In genomic region chr11:108098306-108098705, GRCm38 (mm10) we compare ENCODE assay signal across 27 mouse cellular contexts.
DNase-seq lines count a peak whose midpoint lies in the region; ATAC-seq lines count a peak whose summit lies in the region.
"Had no signal": no experiment of that assay in that cellular context is flagged by ENCODE, and none has a peak within 500 bp of the region (broad histone marks: within the 10 kb centered on the region; RNA-seq: fewer than 3 reads in every experiment).

No protein-coding gene starts in this region.

- H3K4me3 ChIP-seq in hindbrain, embryonic 16.5 days (ENCODE audit: low read length): no peak overlapping the region
- no peak overlapping the region for H3K4me3 ChIP-seq in hindbrain, embryonic 10.5 days
- H3K4me3 ChIP-seq in midbrain, embryonic 13.5 days (replicated peaks): no peak overlapping the region
- H3K4me3 ChIP-seq: forebrain, embryonic 10.5 days; heart, embryonic 15.5 days; hindbrain, embryonic 15.5 days; limb, embryonic 12.5 days; neural tube, embryonic 13.5 days had no signal

- H3K27me3 ChIP-seq in hindbrain, embryonic 16.5 days (replicated peaks; ENCODE audit: control insufficient read depth, insufficient read depth, low read length): no peaks in the 10 kb centered on the region
- no peaks in the 10 kb centered on the region for H3K27me3 ChIP-seq in hindbrain, embryonic 10.5 days (ENCODE audit: insufficient read depth, poor library complexity, severe bottlenecking)
- H3K27me3 ChIP-seq in midbrain, embryonic 13.5 days: no peaks in the 10 kb centered on the region
- H3K27me3 ChIP-seq: heart, embryonic 15.5 days; hindbrain, embryonic 15.5 days; limb, embryonic 12.5 days; neural tube, embryonic 13.5 days had no signal

- no peaks in the 10 kb centered on the region for H3K4me1 ChIP-seq in hindbrain, embryonic 16.5 days (ENCODE audit: control insufficient read depth, insufficient read depth, low read depth, low read length)
- no peaks in the 10 kb centered on the region for H3K4me1 ChIP-seq in hindbrain, embryonic 10.5 days (replicated peaks)
- H3K4me1 ChIP-seq in midbrain, embryonic 13.5 days (replicated peaks): no peaks in the 10 kb centered on the region
- H3K4me1 ChIP-seq: forebrain, embryonic 10.5 days; hindbrain, embryonic 15.5 days; limb, embryonic 12.5 days; neural tube, embryonic 13.5 days had no signal

- H3K4me2 ChIP-seq in hindbrain, embryonic 16.5 days (ENCODE audit: low read length): no peak overlapping the region
- H3K4me2 ChIP-seq in midbrain, embryonic 13.5 days (replicated peaks): no peak overlapping the region
- H3K4me2 ChIP-seq: heart, embryonic 15.5 days; hindbrain, embryonic 15.5 days; limb, embryonic 12.5 days; neural tube, embryonic 13.5 days had no signal

- H3K27ac ChIP-seq in hindbrain, embryonic 16.5 days (ENCODE audit: low read depth, low read length): no peak overlapping the region
- no peak overlapping the region for H3K27ac ChIP-seq in hindbrain, embryonic 10.5 days
- H3K27ac ChIP-seq in midbrain, embryonic 13.5 days: no peak overlapping the region
- H3K27ac ChIP-seq: forebrain, embryonic 10.5 days; heart, embryonic 15.5 days; hindbrain, embryonic 15.5 days; kidney, postnatal 0 days; limb, embryonic 12.5 days; macrophage; neural tube, embryonic 13.5 days had no signal

- no peaks in the 10 kb centered on the region for H3K9me3 ChIP-seq in hindbrain, embryonic 16.5 days (ENCODE audit: control insufficient read depth, low read length)
- H3K9me3 ChIP-seq in hindbrain, embryonic 10.5 days: no peaks in the 10 kb centered on the region
- H3K9me3 ChIP-seq in midbrain, embryonic 13.5 days: no peaks in the 10 kb centered on the region
- H3K9me3 ChIP-seq: forebrain, embryonic 10.5 days; heart, embryonic 15.5 days; hindbrain, embryonic 15.5 days; neural tube, embryonic 13.5 days had no signal

- intact Hi-C loops in left cerebral cortex, postnatal 4 days (cut with DNase I): no loop called here

- peak; percentile 24; the same call in 1 of the 2 replicates for ATAC-seq in hindbrain, embryonic 16.5 days
- peak; percentile 38 for ATAC-seq in CD4-positive, CD25-positive, alpha-beta regulatory T cell, adult 4 months
- ATAC-seq in hematopoietic stem cell, adult 5-6 weeks (replicated peaks in 1 of 2; ENCODE audit: insufficient read depth in 1 of 2, low FRiP score in 2 of 2, low TSS enrichment in 1 of 2, low read depth in 1 of 2, poor library complexity in 2 of 2, severe bottlenecking in 2 of 2): peak; percentile 22 to 36; a peak in 2 of 4 replicates
- peak; percentile 70 for ATAC-seq in megakaryocyte progenitor cell, adult 5-6 weeks (replicated peaks; ENCODE audit: poor library complexity)
- no peak for ATAC-seq in midbrain, embryonic 13.5 days
- ATAC-seq: forebrain, embryonic 16.5 days; lung, postnatal 0 days had no signal

- 78% methylated on average over 7 of the region's 7 CpGs for WGBS in hindbrain, embryonic 16.5 days
- 88% methylated on average over 7 of the region's 7 CpGs for WGBS in hindbrain, embryonic 10.5 days
- 90% methylated on average over 7 of the region's 7 CpGs for WGBS in midbrain, embryonic 13.5 days

- no peak for DNase-seq in hindbrain, embryonic 10.5 days (ENCODE audit: low spot score)
- no peak for DNase-seq in left cerebral cortex, postnatal 4 days
- DNase-seq in gastrocnemius, postnatal 4 days (ENCODE audit: low spot score in 2 of 2): no peak
- DNase-seq: adrenal gland, postnatal 25 days; cerebellum, adult 11 months; cerebellum, adult 9-11 months; gastrocnemius, postnatal 14 days; heart, postnatal 36 days; kidney, adult 18-20 months; midbrain, embryonic 14.5 days; right cerebral cortex, postnatal 4 days; thymus, adult 2 months; thymus, postnatal 4 days had no signal

- no peak overlapping the region for H3K9ac ChIP-seq in hindbrain, embryonic 16.5 days (ENCODE audit: low read depth, low read length)
- no peak overlapping the region for H3K9ac ChIP-seq in midbrain, embryonic 13.5 days (replicated peaks)
- H3K9ac ChIP-seq: heart, embryonic 15.5 days; hindbrain, embryonic 15.5 days; limb, embryonic 12.5 days; neural tube, embryonic 13.5 days had no signal

- no peaks in the 10 kb centered on the region for H3K36me3 ChIP-seq in hindbrain, embryonic 16.5 days (ENCODE audit: control insufficient read depth, insufficient read depth, low read length)
- H3K36me3 ChIP-seq in hindbrain, embryonic 10.5 days: no peaks in the 10 kb centered on the region
- no peaks in the 10 kb centered on the region for H3K36me3 ChIP-seq in midbrain, embryonic 13.5 days
- H3K36me3 ChIP-seq: forebrain, embryonic 10.5 days; heart, embryonic 15.5 days; hindbrain, embryonic 15.5 days; limb, embryonic 12.5 days; neural tube, embryonic 13.5 days had no signal
